Mouse (Mus musculus) myocyte (in vitro differentiated cells): ENCODE measurements at regions not wholly inside any gene's neighbourhood (a gene's known extent, or its start where the extent isn't known, plus 50 kb on each side); places are given as distances from the start of the nearest gene placed in this dataset.

Experiments
- MYOD1 ChIP-seq, 3 experiments: IDR thresholded peaks; one replicate each; pipeline ENCODE4 v1.6.1; 2011; ENCODE audit warnings: control low read depth in 2 of 3, low read depth in 2 of 3, mild to moderate bottlenecking in 2 of 3, moderate library complexity in 1 of 3; ENCODE audit not compliant: insufficient read length in 2 of 3, control insufficient read depth in 1 of 3
- REST ChIP-seq: IDR thresholded peaks from one replicate; pipeline ENCODE4 v1.6.1; 2011; ENCODE audit warnings: mild to moderate bottlenecking, control low read depth, moderate library complexity; ENCODE audit not compliant: insufficient read depth, insufficient read length

DNA sequence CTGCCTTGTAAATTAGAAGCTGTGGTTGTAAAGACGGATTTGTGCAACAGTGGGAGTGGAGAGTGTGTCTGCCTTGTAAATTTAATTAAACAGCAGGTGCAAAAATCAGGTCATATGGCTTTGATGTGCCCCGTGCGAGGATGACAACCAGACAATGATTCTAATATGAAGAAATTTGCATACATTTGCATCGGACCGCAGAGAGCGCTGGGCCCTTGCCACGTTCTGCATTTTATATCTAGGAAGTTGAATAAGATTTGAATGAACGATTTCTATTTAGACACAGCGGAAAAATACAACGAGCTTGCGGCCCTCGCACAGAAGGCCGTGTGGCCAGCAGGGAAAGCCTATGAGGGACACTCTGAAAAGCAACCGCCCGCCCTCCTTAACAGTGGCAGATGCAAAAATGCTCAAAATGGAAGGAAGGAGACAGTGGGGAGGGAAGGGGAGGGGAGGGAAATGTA lies 187.5 kb downstream of the Rnf144a start:
- no peak for TF ChIP-seq REST
- no peak for TF ChIP-seq MYOD1 (IDR thresholded peaks at IDR 0.05; ENCODE audit: control insufficient read depth in 1 of 3, insufficient read length in 2 of 3, low read depth in 2 of 3)
